Mouse (Mus musculus) stomach, postnatal 0 days (tissue): ENCODE measurements around the gene Pgm5.

Source experiments
- CTCF ChIP-seq: IDR thresholded peaks from 2 replicates; pipeline ENCODE4 v1.5.1; 2016; ENCODE audit warnings: antibody characterized with exemption, low read depth, mild to moderate bottlenecking, moderate library complexity
- EP300 ChIP-seq: optimal IDR thresholded peaks from 2 replicates; pipeline ENCODE3; 2016; ENCODE audit warnings: antibody characterized with exemption

DNA sequence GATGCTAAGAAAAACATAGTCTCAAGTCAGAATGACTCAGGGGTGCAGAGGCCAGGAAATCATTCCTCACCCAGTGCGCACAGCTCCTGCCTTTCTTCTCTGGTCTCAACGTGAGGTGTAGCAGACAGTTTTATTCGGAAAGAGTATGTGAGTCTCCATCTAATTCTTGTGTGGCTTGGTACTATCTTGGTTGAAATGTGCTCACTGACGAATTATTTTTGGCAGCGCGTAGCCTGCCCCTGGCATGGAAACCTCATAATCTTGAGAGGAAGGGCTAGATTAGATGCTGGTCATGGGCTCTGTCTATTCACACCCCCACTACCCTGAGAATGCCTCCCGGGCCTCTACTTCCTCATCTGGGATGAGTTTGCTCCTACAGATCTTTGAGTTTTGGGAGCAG lies 153.6 kb downstream of the Pgm5 start:
- TF ChIP-seq EP300 (no peak), CTCF (no peak)
